Mouse (Mus musculus): ENCODE measurements around the gene Rbp7. TPM values are rescaled to one million over a fixed set of nuclear protein-coding genes. Genes with fewer than 3 reads are reported as not detected.
A peak's percentile ranks its signal among the peaks of the same experiment; 100 is the strongest.
"Not testable (repeated sequence)": the region's sequence is repeated elsewhere in the genome, so short reads cannot be mapped to it uniquely, and the experiment has no call there.

The Rbp7 gene
- polyA plus RNA-seq, 1 experiment: not detected

DNA sequence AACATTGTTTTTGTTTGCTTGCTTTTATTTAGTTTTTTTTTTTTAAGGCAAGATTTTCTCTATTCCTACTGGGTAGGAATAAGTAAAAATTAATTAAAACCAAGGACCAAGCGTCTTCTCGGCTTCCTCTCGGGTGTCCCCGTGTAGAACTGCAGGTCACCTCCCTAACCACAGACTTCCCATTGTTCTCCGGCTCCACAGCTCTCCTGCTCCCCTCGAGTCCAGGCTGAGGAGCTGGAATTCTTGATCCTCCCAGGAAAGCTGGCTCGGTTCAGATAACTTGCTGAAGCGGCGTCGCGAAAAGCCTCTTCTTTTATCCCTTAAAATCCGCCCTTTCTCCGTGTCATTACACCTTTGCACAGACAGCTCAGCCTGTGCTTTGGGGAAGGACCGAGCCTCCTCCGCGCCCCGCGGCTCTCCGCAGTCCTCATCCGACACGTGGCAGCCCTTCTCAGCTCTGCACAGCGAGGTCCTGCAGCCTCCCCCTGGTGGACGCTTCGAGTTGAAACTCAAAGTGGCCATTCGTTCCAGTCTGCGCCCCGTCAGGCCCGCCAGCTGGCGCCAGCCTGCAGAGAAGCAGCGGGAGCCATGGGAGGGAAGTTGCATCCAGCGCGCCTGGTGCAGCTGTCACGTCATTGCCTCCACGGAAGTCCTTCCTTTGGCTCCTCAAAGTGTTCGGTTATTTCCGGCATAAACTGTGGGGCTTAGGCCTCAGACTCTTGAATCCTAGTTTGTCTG is 9.6 kb downstream of the Rbp7 start:
- Histone ChIP-seq H3K4me1 (ENCODE audit: control insufficient read depth) (peaks cover 22% of the 10 kb centered on the region), H3K27me3 (ENCODE audit: control insufficient read depth) (no peaks in the 10 kb centered on the region), H3K36me3 (ENCODE audit: control insufficient read depth) (no peaks in the 10 kb centered on the region), H3K4me3 (replicated peaks) (peak overlapping the region; percentile 62), H3K9me3 (ENCODE audit: control insufficient read depth, low read length) (no peaks in the 10 kb centered on the region)
- no peak for TF ChIP-seq GATA1 (IDR thresholded peaks at IDR 0.05; ENCODE audit: low read length)
- no peak for TF ChIP-seq TAL1 (IDR thresholded peaks at IDR 0.05; ENCODE audit: low read length)

DNA sequence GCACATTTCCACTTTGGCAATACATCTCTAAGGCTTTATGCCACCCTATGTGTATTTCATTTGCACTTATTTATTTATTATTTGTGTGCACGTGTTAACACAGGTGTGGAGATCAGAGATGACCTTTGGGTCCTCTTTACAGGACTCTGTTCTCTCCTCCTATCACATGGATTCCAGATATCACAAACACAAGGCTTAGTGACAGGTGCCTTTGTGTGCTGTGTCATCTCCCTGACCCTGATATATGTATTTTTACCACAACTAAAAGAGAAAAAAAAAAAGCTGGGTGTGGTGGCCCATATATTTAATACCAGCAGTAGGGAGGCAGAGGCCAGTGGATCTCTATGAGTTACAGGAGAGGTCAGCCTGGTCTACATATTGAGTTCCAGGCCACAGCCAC is 10.3 kb downstream of the Rbp7 start:
- Histone ChIP-seq H3K4me3 (replicated peaks) (no peak overlapping the region), H3K4me1 (ENCODE audit: control insufficient read depth) (peaks cover 22% of the 10 kb centered on the region), H3K36me3 (ENCODE audit: control insufficient read depth) (no peaks in the 10 kb centered on the region), H3K9me3 (ENCODE audit: control insufficient read depth, low read length) (no peaks in the 10 kb centered on the region), H3K27me3 (ENCODE audit: control insufficient read depth) (no peaks in the 10 kb centered on the region)
- TF ChIP-seq TAL1 (IDR thresholded peaks at IDR 0.05; ENCODE audit: low read length): no peak

DNA sequence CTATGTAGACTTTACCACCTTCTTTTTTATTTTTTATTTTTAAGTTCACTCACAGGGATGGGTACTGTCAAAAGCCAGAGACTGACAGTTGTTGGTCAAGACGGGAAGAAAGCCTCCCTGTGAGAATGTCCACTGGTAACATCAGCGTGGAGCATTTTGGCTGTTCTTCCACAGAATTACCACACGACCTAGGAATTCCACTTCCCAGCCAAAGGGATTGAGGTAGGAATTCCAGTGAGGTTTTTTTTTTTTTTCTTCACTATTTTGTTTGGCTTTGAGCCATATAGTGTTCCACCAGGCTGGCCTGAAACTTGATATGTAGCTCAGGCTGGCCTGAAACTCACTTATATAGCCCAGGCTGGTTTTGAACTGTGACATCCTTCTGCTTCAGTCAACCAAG is 12.3 kb downstream of the Rbp7 start:
- Histone ChIP-seq H3K4me1 (ENCODE audit: control insufficient read depth) (peaks cover 22% of the 10 kb centered on the region), H3K4me3 (replicated peaks) (no peak overlapping the region), H3K36me3 (ENCODE audit: control insufficient read depth) (no peaks in the 10 kb centered on the region), H3K27me3 (ENCODE audit: control insufficient read depth) (no peaks in the 10 kb centered on the region), H3K9me3 (ENCODE audit: control insufficient read depth, low read length) (no peaks in the 10 kb centered on the region)
- TF ChIP-seq TAL1 (IDR thresholded peaks at IDR 0.05; ENCODE audit: low read length) (no peak), GATA1 (IDR thresholded peaks at IDR 0.05; ENCODE audit: low read length) (no peak)

DNA sequence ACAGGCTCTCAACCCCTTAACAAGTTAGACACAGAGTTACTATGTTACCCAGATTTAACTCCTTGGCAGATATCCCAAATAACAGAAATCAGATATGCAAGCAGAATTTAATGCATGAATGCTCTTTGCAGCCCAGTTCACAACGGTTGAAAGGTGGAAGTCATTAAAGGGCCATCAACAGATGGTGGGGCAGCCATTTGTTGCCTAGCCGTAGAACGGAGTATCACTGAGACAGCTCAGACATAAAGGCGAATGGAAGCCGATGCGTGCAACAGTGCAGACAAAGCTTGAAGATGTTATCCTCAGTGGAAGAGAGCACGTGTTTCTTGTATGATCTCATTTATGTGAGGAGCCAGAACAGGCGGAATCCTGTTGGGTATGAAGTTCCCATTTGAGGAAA is 14.2 kb downstream of the Rbp7 start:
- H3K4me1 ChIP-seq (ENCODE audit: control insufficient read depth): peaks cover 12% of the 10 kb centered on the region
- TF ChIP-seq TAL1 (IDR thresholded peaks at IDR 0.05; ENCODE audit: low read length): no peak
- TF ChIP-seq GATA1 (IDR thresholded peaks at IDR 0.05; ENCODE audit: low read length): no peak
- no peak overlapping the region for H3K4me3 ChIP-seq (replicated peaks)
- H3K36me3 ChIP-seq (ENCODE audit: control insufficient read depth): no peaks in the 10 kb centered on the region
- H3K9me3 ChIP-seq (ENCODE audit: control insufficient read depth, low read length): no peaks in the 10 kb centered on the region
- H3K27me3 ChIP-seq (ENCODE audit: control insufficient read depth): no peaks in the 10 kb centered on the region

DNA sequence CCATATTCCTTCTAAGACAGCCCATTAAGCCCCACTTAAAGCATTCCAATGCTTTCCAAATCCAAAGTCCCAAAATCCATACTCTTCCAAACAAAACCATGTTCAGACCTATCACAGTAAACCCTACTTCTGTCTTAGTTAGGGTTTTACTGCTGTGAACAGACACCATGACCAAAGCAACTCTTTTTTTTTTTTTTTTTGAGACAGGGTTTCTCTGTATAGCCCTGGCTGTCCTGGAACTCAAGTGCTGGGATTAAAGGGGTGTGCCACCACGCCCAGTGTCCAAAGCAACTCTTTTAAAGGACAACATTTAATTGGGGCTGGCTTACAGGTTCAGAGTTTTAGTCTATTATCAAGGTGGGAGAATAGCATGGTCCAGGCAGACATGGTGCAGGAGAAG is 22.9 kb downstream of the Rbp7 start:
- not testable (repeated sequence) for H3K9me3 ChIP-seq (ENCODE audit: control insufficient read depth, low read length); H3K36me3 ChIP-seq (ENCODE audit: control insufficient read depth); H3K4me3 ChIP-seq (replicated peaks); H3K4me1 ChIP-seq (ENCODE audit: control insufficient read depth); H3K27me3 ChIP-seq (ENCODE audit: control insufficient read depth)

DNA sequence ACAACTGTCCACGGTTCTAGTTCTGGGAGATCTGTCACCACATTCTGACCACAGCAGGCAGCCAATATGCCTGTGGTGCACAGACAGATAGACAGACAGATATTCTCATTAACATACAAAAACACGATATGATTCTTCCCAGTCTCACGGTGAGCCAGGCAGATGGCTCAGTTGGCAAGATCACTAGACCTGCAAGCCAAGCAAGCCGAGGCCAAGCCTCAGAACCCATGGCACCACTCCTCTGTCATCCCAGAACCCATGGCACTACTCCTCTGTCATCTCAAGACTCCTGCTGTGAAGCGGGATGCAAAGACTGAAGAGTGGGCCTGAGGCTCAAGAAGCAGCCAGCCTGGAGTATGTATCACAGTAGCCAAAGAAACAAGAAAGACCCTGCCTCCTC is 25.2 kb downstream of the Rbp7 start:
- Histone ChIP-seq H3K27me3 (ENCODE audit: control insufficient read depth) (no peaks in the 10 kb centered on the region), H3K4me1 (ENCODE audit: control insufficient read depth) (peaks cover 21% of the 10 kb centered on the region), H3K9me3 (ENCODE audit: control insufficient read depth, low read length) (no peaks in the 10 kb centered on the region), H3K4me3 (replicated peaks) (no peak overlapping the region), H3K36me3 (ENCODE audit: control insufficient read depth) (no peaks in the 10 kb centered on the region)
- TF ChIP-seq TAL1 (IDR thresholded peaks at IDR 0.05; ENCODE audit: low read length): no peak
- TF ChIP-seq GATA1 (IDR thresholded peaks at IDR 0.05; ENCODE audit: low read length): no peak

DNA sequence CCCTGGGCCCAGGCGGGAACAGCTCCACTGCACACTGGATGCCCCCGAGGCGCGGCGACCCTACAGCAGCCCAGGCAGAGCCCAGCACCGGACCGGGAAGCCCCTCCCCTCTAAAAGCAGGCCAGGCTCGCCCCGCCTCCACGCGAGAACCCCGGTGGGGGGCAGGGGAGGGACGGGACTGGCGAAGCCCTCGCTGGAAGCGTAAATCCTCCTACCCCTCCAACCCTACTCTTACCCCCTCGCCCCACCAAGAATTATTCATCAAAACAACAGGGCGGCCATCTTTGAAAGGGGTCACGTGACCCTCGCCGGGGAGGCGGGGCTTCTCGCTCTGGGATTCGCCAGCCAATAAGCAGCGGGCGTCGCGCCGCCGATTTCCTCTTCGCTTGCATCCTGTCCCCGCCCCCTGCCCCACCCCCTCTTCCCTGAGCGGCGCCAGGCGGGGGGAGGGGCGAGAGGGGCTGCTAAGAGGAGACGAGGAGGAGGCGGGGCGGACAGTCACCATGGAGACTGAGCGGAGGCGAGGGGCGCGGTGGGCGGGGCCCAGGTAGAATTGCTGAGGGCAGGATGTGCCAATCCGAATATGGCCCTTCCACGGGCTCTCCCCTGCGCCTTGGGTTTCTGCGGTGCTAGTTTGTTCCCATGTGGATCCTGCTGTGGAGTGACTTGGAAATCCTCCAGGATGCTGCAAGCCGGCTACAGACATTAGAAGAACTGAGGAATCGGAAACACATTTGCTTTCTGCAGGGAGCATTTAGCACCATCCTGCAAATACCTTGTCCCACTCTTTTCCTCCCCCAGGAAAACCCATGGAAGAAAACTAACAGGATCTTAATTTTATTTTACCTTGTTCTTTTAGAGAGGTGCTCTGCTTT is 28.2 kb downstream of the Rbp7 start, which contains the start of gene Ube4b:
Ube4b (minus strand) TSS at position 425 of the 875 bp plus-strand sequence.
- TF ChIP-seq GATA1 (IDR thresholded peaks at IDR 0.05; ENCODE audit: low read length): no peak
- no peak for TF ChIP-seq TAL1 (IDR thresholded peaks at IDR 0.05; ENCODE audit: low read length)
- Histone ChIP-seq H3K36me3 (ENCODE audit: control insufficient read depth) (peaks cover 8% of the 10 kb centered on the region), H3K27me3 (ENCODE audit: control insufficient read depth) (no peaks in the 10 kb centered on the region), H3K4me3 (replicated peaks) (peak within 1 kb of the TSS; percentile 99), H3K4me1 (ENCODE audit: control insufficient read depth) (peaks cover 27% of the 10 kb centered on the region), H3K9me3 (ENCODE audit: control insufficient read depth, low read length) (no peaks in the 10 kb centered on the region)

DNA sequence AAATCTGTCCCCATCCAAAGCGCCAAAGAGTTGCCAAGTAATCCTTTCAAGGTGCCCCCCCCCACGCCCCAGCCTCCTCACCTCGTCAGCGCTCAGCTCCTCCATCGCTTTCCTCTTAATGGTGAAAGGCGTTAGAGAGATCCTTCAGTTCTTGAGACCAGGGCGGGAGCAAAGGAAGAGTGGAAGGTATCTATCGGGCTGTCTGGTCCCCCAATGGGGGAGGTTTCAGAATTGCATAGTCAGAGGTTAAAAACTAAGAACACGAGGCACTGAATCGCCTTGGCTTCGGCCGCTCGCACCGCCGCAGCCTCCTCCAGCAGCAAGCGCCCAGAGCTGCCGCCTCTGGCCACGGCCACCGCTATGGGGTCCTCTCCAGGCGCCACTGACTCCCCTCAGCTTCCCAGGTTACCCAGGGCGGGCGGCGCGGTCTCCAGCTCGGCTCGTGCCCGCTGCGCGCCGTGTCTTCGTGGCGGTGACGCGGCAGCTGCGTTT is 28.9 kb downstream of the Rbp7 start:
- Histone ChIP-seq H3K4me1 (ENCODE audit: control insufficient read depth) (peaks cover 30% of the 10 kb centered on the region), H3K36me3 (ENCODE audit: control insufficient read depth) (peaks cover 14% of the 10 kb centered on the region), H3K9me3 (ENCODE audit: control insufficient read depth, low read length) (no peaks in the 10 kb centered on the region), H3K27me3 (ENCODE audit: control insufficient read depth) (no peaks in the 10 kb centered on the region), H3K4me3 (replicated peaks) (peak overlapping the region; percentile 99)
- TF ChIP-seq GATA1 (IDR thresholded peaks at IDR 0.05; ENCODE audit: low read length) (no peak), TAL1 (IDR thresholded peaks at IDR 0.05; ENCODE audit: low read length) (no peak)

DNA sequence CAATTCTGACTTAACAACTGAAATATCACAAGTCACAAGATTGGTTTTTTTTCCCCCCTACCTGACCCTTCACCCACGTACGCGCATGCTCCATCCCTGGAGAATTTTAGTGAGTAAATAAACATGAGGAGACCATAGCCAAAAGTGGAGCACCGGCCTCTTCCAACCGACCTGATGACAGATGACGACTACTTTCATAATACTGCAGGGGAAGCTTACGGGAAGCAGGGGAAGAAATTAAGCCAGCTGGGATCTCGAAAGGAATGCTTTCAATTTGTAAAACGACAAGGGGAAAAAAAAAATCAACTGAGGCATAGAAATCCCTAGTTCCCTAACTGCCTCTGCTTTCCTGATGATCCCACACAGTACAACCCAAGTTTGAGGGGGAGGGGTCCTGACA is 30.0 kb downstream of the Rbp7 start:
- peaks cover 17% of the 10 kb centered on the region for H3K36me3 ChIP-seq (ENCODE audit: control insufficient read depth)
- H3K4me3 ChIP-seq (replicated peaks): peak overlapping the region; percentile 99
- peaks cover 30% of the 10 kb centered on the region for H3K4me1 ChIP-seq (ENCODE audit: control insufficient read depth)
- no peaks in the 10 kb centered on the region for H3K9me3 ChIP-seq (ENCODE audit: control insufficient read depth, low read length)
- H3K27me3 ChIP-seq (ENCODE audit: control insufficient read depth): no peaks in the 10 kb centered on the region
- TF ChIP-seq TAL1 (IDR thresholded peaks at IDR 0.05; ENCODE audit: low read length) (no peak), GATA1 (IDR thresholded peaks at IDR 0.05; ENCODE audit: low read length) (no peak)
